Mouse (Mus musculus) forebrain, embryonic 11.5 days (tissue): ENCODE measurements at regions not wholly inside any gene's neighbourhood (a gene's known extent, or its start where the extent isn't known, plus 50 kb on each side); places are given as distances from the start of the nearest gene placed in this dataset.

Source experiments
- ATAC-seq: fragments of 200-750 bp; cut with Nextera tagmentation; replicated peaks from 2 replicates; pipeline ENCODE4 v1.8.0; 2017; ENCODE audit warnings: moderate TSS enrichment; ENCODE audit not compliant: low FRiP score
- DNase-seq: peaks from one replicate; pipeline ENCODE4 v3.0.0-alpha.2; 2017; ENCODE audit warnings: low spot score
- H3K27ac ChIP-seq: fragments of 300-500 bp; sonication (generic); 2 replicates; pipeline ENCODE4 v1.5.1; 2014; ENCODE audit warnings: low read depth, low read length
- H3K27me3 ChIP-seq: fragments of 300-500 bp; sonication (generic); 2 replicates; pipeline ENCODE4 v1.6.1; 2014; ENCODE audit warnings: mild to moderate bottlenecking, low read length, mixed read lengths; ENCODE audit not compliant: control insufficient read depth, insufficient read depth
- H3K36me3 ChIP-seq: fragments of 300-500 bp; sonication (generic); 2 replicates; pipeline ENCODE4 v1.6.1; 2014; ENCODE audit warnings: mild to moderate bottlenecking, low read length, moderate library complexity, mixed read lengths; ENCODE audit not compliant: control insufficient read depth, insufficient read depth
- H3K4me1 ChIP-seq: fragments of 300-500 bp; sonication (generic); replicated peaks from 2 replicates; pipeline ENCODE4 v1.6.1; 2014; ENCODE audit warnings: low read length, mixed read lengths; ENCODE audit not compliant: control insufficient read depth, insufficient read depth
- H3K4me2 ChIP-seq: fragments of 300-500 bp; sonication (generic); 2 replicates; pipeline ENCODE4 v1.6.1; 2014; ENCODE audit warnings: low read depth, mild to moderate bottlenecking, low read length, moderate library complexity, mixed read lengths; ENCODE audit not compliant: severe bottlenecking
- H3K4me3 ChIP-seq: fragments of 300-500 bp; sonication (generic); 2 replicates; pipeline ENCODE4 v1.5.1; 2014; ENCODE audit warnings: low read depth, low read length
- H3K9ac ChIP-seq: fragments of 300-500 bp; sonication (generic); 2 replicates; pipeline ENCODE4 v1.6.1; 2014; ENCODE audit warnings: low read length
- H3K9me3 ChIP-seq: fragments of 300-500 bp; sonication (generic); 2 replicates; pipeline ENCODE4 v1.6.1; 2016; ENCODE audit warnings: low read length, mixed read lengths; ENCODE audit not compliant: control insufficient read depth
- WGBS: fragments of 180-500 bp; shearing (Covaris S2); extraction: QIAGEN DNeasy Blood & Tissue Kit; methylation state at CpG from one replicate; pipeline ENCODE4 v1.1.7; 2014; 5-methylcytosine and 5-hydroxymethylcytosine counted together

DNA sequence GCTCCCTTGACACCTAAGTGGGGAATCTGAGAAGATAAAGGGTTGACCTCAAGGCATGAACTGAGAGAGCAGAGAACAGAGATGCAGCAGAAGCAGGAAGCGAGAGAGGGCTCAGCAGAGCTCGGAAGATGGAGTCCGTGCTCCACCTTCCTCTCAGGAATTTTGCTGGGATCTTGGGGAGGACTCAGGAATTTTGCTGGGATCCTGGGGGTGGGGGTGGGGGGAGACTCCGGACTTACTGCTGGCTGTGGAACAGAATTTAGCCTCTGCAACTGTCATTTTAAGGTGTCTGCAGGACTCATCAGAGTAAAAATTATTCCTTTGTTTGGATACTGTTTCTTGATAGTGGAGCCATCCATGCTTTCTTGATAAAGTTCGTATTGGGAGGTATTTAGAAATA lies 243.7 kb upstream of the Tmpo start:
- Histone ChIP-seq H3K4me3 (no peak overlapping the region), H3K27ac (no peak overlapping the region), H3K4me2 (no peak overlapping the region), H3K4me1 (no peaks in the 10 kb centered on the region), H3K9ac (no peak overlapping the region), H3K27me3 (no peaks in the 10 kb centered on the region), H3K36me3 (no peaks in the 10 kb centered on the region), H3K9me3 (no peaks in the 10 kb centered on the region)
- WGBS, result 68% methylated on average over 5 of the region's 5 CpGs
- DNase-seq (no peak), ATAC-seq (no peak)

DNA sequence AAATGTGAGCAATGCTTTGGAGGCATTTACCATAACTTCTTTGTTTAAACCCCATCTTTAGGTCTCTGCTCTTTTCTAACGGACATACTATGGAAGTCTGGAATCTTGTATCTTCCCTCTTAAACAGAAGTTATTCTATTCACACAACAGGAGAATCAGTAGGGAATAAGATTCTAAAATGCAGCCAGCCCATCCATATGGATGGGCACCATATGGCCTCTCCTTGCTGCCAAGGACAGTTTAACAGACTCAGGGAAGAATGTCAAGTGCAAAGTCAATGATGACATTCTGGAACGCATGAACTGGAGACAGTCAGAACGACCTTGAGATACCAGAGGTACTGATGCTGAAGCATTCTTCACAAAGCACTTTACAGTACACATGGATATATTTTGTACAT lies 206.1 kb upstream of the Tmpo start:
- Histone ChIP-seq H3K9ac (no peak overlapping the region), H3K27me3 (no peaks in the 10 kb centered on the region), H3K9me3 (no peaks in the 10 kb centered on the region; the same call in 1 of the 2 replicates), H3K27ac (no peak overlapping the region), H3K36me3 (no peaks in the 10 kb centered on the region), H3K4me2 (no peak overlapping the region), H3K4me3 (no peak overlapping the region), H3K4me1 (no peaks in the 10 kb centered on the region)
- ATAC-seq (no peak), DNase-seq (no peak)
- WGBS, result 83% methylated on average over 3 of the region's 3 CpGs

DNA sequence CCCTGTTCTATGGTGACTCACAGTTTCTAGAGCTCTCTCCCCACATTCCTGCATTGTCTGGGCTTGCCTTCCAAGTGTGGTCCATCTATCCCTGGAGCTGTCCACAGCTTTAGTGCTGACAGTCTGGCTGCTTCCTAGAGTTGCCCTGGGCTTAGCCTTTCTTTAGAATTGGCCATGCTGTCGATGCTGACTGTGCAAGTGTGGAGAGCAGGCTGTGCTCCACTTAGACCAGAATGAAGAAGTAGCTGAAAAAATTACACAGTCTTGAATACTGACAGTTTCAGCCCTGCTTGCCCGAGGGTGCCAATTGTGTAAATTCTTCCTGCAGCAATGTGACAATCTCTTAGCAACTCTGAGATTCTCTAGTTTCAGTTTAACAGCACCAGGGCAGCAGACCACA lies 203.3 kb upstream of the Tmpo start:
- ATAC-seq (no peak), DNase-seq (peak; percentile 57)
- no peak overlapping the region for H3K4me3 ChIP-seq
- no peaks in the 10 kb centered on the region for H3K27me3 ChIP-seq
- H3K9ac ChIP-seq, result no peak overlapping the region
- H3K36me3 ChIP-seq, result no peaks in the 10 kb centered on the region
- no peaks in the 10 kb centered on the region; the same call in 1 of the 2 replicates for H3K9me3 ChIP-seq
- no peaks in the 10 kb centered on the region for H3K4me1 ChIP-seq
- H3K27ac ChIP-seq, result no peak overlapping the region
- H3K4me2 ChIP-seq, result no peak overlapping the region
- WGBS, result 54% methylated on average over 2 of the region's 2 CpGs

DNA sequence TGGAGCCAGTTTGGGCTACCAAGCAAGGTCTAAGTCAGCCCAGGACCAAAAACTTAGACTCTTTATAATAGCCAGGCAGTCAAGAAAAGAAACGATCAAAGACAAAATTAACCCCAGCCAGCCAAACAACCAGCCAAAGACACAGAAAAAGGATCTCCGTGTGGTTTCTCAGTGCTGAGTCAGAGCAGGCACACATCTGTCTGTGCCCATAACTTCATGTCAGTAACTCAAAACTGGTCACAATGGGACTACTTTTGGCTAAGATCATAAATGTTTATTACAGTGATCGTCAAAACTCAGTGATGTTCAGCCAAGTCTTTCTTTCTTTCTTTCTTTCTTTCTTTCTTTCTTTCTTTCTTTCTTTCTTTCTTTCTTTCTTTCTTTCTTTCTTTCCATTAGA lies 195.6 kb upstream of the Tmpo start:
- Histone ChIP-seq H3K4me2 (no peak overlapping the region), H3K27ac (no peak overlapping the region), H3K9me3 (no peaks in the 10 kb centered on the region), H3K27me3 (no peaks in the 10 kb centered on the region), H3K9ac (no peak overlapping the region), H3K36me3 (no peaks in the 10 kb centered on the region), H3K4me3 (no peak overlapping the region), H3K4me1 (no peaks in the 10 kb centered on the region)
- DNase-seq, result no peak
- no peak for ATAC-seq
- 82% methylated on average over 3 of the region's 3 CpGs for WGBS

DNA sequence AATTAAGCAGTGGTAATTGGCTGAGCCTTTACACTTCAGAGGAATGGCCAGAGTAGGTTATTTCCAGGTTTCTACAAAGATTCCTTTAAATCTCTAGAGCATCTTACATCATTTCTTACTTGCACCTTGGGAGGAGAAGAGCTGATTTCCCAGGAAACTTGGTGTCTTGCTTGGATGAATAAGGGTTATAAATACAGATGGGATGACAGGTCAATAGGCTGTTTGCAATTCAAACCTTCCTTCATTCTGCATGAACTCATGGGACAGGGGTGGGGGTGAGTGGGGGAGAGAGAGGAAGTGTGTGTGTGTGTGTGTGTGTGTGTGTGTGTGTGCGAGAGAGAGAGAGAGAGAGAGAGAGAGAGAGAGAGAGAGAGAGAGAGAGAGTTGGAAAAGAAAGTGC lies 186.4 kb upstream of the Tmpo start:
- no peak overlapping the region for H3K4me3 ChIP-seq
- H3K27me3 ChIP-seq, result no peaks in the 10 kb centered on the region
- no peak for DNase-seq
- no peaks in the 10 kb centered on the region for H3K9me3 ChIP-seq
- H3K4me1 ChIP-seq, result no peaks in the 10 kb centered on the region
- H3K36me3 ChIP-seq, result no peaks in the 10 kb centered on the region
- H3K4me2 ChIP-seq, result no peak overlapping the region
- H3K27ac ChIP-seq, result no peak overlapping the region
- no peak overlapping the region for H3K9ac ChIP-seq
- WGBS, result 88% methylated on average over 1 of the region's 1 CpGs
- no peak for ATAC-seq

DNA sequence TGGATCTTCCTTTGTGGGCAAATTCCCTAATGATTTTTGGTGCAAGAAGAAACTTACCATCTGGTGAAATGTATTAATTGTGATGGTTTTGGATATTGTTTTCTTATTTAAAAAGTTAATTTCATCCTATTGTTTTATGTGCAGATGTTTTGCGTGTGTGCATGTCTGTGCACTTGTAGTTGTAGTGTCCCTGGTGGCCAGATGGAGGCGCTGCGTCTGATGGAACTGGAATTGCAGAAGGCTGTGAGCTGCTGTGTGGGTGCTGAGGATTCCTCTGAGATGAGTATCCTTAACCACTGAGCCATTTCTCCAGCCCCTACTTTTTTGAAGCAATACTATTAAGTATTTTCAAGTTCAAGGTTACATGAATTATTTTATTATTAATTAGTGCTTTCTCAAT lies 181.5 kb upstream of the Tmpo start:
- H3K36me3 ChIP-seq, result no peaks in the 10 kb centered on the region
- no peak overlapping the region for H3K9ac ChIP-seq
- DNase-seq (no peak), ATAC-seq (no peak)
- H3K27ac ChIP-seq, result no peak overlapping the region
- H3K4me1 ChIP-seq, result no peaks in the 10 kb centered on the region
- 83% methylated on average over 3 of the region's 3 CpGs for WGBS
- H3K9me3 ChIP-seq, result no peaks in the 10 kb centered on the region
- H3K27me3 ChIP-seq, result no peaks in the 10 kb centered on the region
- H3K4me3 ChIP-seq, result no peak overlapping the region
- no peak overlapping the region for H3K4me2 ChIP-seq

DNA sequence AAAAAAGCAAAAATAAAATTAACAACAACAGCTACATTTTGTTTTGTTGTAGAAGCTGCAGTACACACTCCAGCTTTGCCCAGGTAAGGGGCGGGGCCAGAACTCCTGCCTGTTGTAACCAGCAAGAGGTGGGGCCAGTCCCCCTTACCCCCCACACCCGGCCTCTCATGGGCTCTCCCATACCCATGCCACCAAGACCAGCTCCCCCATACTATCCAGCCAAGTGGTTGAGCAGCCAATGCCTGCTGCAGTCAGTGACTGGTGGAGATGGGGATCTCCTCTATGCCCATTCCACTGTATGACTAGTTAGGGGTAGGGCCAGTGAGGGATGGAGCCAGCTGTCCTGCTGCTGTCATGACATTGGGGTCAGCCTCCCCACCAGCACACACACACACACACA lies 180.5 kb upstream of the Tmpo start:
- Histone ChIP-seq H3K27ac (no peak overlapping the region), H3K4me2 (no peak overlapping the region), H3K4me1 (no peaks in the 10 kb centered on the region), H3K4me3 (no peak overlapping the region), H3K9ac (no peak overlapping the region), H3K9me3 (no peaks in the 10 kb centered on the region), H3K27me3 (no peaks in the 10 kb centered on the region), H3K36me3 (no peaks in the 10 kb centered on the region)
- no peak for DNase-seq
- no peak for ATAC-seq
- WGBS, result 85% methylated on average over 2 of the region's 2 CpGs

DNA sequence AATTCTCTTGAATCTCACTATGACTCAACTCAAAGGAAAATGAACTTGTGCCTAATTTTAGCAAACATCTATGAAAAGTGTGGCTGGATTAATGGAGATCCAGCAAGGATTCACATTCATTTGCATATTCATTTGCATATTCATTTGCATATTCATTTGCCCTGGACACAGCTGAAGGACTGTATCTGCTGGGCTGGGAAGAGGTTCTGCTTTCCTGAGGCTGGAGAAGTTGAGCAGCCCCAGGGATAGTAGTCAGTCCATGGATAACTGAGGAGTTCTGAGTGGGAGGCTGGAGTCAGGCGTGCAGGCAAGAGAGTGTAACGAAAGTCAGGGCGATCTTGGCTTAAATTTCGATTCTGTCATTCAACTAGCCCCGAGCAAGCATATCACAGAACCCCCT lies 164.3 kb upstream of the Tmpo start:
- Histone ChIP-seq H3K9ac (no peak overlapping the region), H3K4me1 (no peaks in the 10 kb centered on the region), H3K27me3 (no peaks in the 10 kb centered on the region), H3K4me2 (no peak overlapping the region), H3K9me3 (no peaks in the 10 kb centered on the region), H3K4me3 (no peak overlapping the region), H3K36me3 (no peaks in the 10 kb centered on the region), H3K27ac (no peak overlapping the region)
- DNase-seq, result no peak
- ATAC-seq, result no peak
- WGBS, result 78% methylated on average over 5 of the region's 5 CpGs

DNA sequence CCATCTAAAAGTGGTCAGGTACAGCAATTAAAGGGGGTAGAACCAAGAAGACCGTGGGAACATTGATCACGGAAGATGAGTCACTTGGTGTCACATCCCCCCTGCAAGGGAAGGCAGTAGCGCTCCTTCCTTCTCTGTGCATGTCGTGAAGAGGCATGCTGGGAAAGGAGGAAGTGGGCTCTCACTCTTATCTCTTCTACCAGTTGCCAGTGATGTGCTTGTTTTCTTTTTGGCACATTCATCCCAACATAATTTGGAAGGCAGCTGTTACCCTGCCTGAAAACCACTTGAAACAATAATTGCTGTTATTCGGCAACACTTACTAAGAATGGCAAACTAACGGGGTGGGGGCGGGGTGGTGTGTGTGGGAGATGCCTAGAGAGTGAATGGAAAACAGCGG lies 161.0 kb upstream of the Tmpo start:
- DNase-seq (no peak), ATAC-seq (no peak)
- no peak overlapping the region for H3K4me3 ChIP-seq
- H3K27me3 ChIP-seq, result no peaks in the 10 kb centered on the region
- no peak overlapping the region for H3K27ac ChIP-seq
- H3K4me1 ChIP-seq, result no peaks in the 10 kb centered on the region
- H3K9ac ChIP-seq, result no peak overlapping the region
- no peak overlapping the region for H3K4me2 ChIP-seq
- H3K36me3 ChIP-seq, result no peaks in the 10 kb centered on the region
- 77% methylated on average over 8 of the region's 8 CpGs for WGBS
- no peaks in the 10 kb centered on the region for H3K9me3 ChIP-seq
